ENCODE assay signal across 14 mouse cellular contexts in genomic region chr9:22001633-22002032, GRCm38 (mm10). TPM values are rescaled to one million over a fixed set of nuclear protein-coding genes. Genes with fewer than 3 reads are reported as not detected.
A peak's percentile ranks its signal among the peaks of the same experiment; 100 is the strongest.
DNase-seq lines count a peak whose midpoint lies in the region; ATAC-seq and TF ChIP-seq lines count a peak whose summit lies in the region.
"Had no signal": no experiment of that assay in that cellular context is flagged by ENCODE, and none has a peak within 500 bp of the region (broad histone marks: within the 10 kb centered on the region; RNA-seq: fewer than 3 reads in every experiment).

No protein-coding gene starts in this region.

- H3K4me2 ChIP-seq in forebrain, embryonic 14.5 days (ENCODE audit: low read length) = peak overlapping the region; percentile 53; the same call in 1 of the 2 replicates
- H3K4me2 ChIP-seq in hindbrain, embryonic 16.5 days (ENCODE audit: low read length) = peak overlapping the region; percentile 72
- peak overlapping the region; percentile 69 for H3K4me2 ChIP-seq in midbrain, embryonic 16.5 days (ENCODE audit: low read length)

- H3K4me1 ChIP-seq in forebrain, embryonic 14.5 days (ENCODE audit: control insufficient read depth, insufficient read depth, low read length) = peaks cover 10% of the 10 kb centered on the region
- H3K4me1 ChIP-seq in hindbrain, embryonic 16.5 days (ENCODE audit: control insufficient read depth, insufficient read depth, low read depth, low read length) = peaks cover 24% of the 10 kb centered on the region
- peaks cover 21% of the 10 kb centered on the region for H3K4me1 ChIP-seq in midbrain, embryonic 16.5 days (ENCODE audit: control insufficient read depth, insufficient read depth, low read length)

- no peak overlapping the region for H3K9ac ChIP-seq in forebrain, embryonic 14.5 days (ENCODE audit: low read length)
- H3K9ac ChIP-seq in hindbrain, embryonic 16.5 days (ENCODE audit: low read depth, low read length) = no peak overlapping the region
- H3K9ac ChIP-seq in midbrain, embryonic 16.5 days (ENCODE audit: low read depth, low read length) = no peak overlapping the region
- H3K9ac ChIP-seq: liver, postnatal 0 days had no signal

- TF ChIP-seq CTCF in layer of hippocampus, adult 2 months (conservative IDR thresholded peaks at IDR 0.05) = peak; percentile 57

- H3K27me3 ChIP-seq in forebrain, embryonic 14.5 days (replicated peaks; ENCODE audit: control insufficient read depth, insufficient read depth, low read length) = no peaks in the 10 kb centered on the region
- no peaks in the 10 kb centered on the region for H3K27me3 ChIP-seq in hindbrain, embryonic 16.5 days (replicated peaks; ENCODE audit: control insufficient read depth, insufficient read depth, low read length)
- no peaks in the 10 kb centered on the region for H3K27me3 ChIP-seq in midbrain, embryonic 16.5 days (ENCODE audit: control insufficient read depth, insufficient read depth, low read depth, low read length)

- H3K9me3 ChIP-seq in forebrain, embryonic 14.5 days (replicated peaks; ENCODE audit: control insufficient read depth, low read length) = no peaks in the 10 kb centered on the region
- H3K9me3 ChIP-seq in hindbrain, embryonic 16.5 days (ENCODE audit: control insufficient read depth, low read length) = no peaks in the 10 kb centered on the region
- H3K9me3 ChIP-seq in midbrain, embryonic 16.5 days (replicated peaks; ENCODE audit: control insufficient read depth, low read length, poor library complexity, severe bottlenecking) = no peaks in the 10 kb centered on the region

- no peak for DNase-seq in layer of hippocampus, adult 2 months (ENCODE audit: low spot score in 2 of 2)
- no peak for DNase-seq in layer of hippocampus, postnatal 14 days (ENCODE audit: low spot score in 2 of 2)
- no peak for DNase-seq in forebrain, embryonic 14.5 days (ENCODE audit: low spot score)
- no peak for DNase-seq in frontal cortex, postnatal 36 days (ENCODE audit: low spot score in 2 of 2)
- no peak for DNase-seq in B cell, adult 2 months
- DNase-seq: adrenal gland, postnatal 14 days; cerebellum, adult 2 months; embryo, embryonic 11 days; kidney, adult 18-20 months; liver, postnatal 0 days; spleen, adult 18-20 months had no signal

- no peak for ATAC-seq in forebrain, embryonic 14.5 days
- ATAC-seq in hindbrain, embryonic 16.5 days = no peak
- ATAC-seq in midbrain, embryonic 16.5 days = no peak

- H3K27ac ChIP-seq in layer of hippocampus, adult 2 months = peak overlapping the region; percentile 85
- H3K27ac ChIP-seq in forebrain, embryonic 14.5 days (ENCODE audit: low read depth, low read length) = no peak overlapping the region
- H3K27ac ChIP-seq in hindbrain, embryonic 16.5 days (ENCODE audit: low read depth, low read length) = no peak overlapping the region
- H3K27ac ChIP-seq in midbrain, embryonic 16.5 days (ENCODE audit: low read length) = peak overlapping the region; percentile 56; the same call in 1 of the 2 replicates

- H3K36me3 ChIP-seq in forebrain, embryonic 14.5 days (ENCODE audit: control insufficient read depth, insufficient read depth, low read length) = peaks cover 26% of the 10 kb centered on the region
- peaks cover 9% of the 10 kb centered on the region; the same call in 1 of the 2 replicates for H3K36me3 ChIP-seq in hindbrain, embryonic 16.5 days (ENCODE audit: control insufficient read depth, insufficient read depth, low read length)
- H3K36me3 ChIP-seq in midbrain, embryonic 16.5 days (ENCODE audit: control insufficient read depth, insufficient read depth, low read length) = no peaks in the 10 kb centered on the region

- H3K4me3 ChIP-seq in layer of hippocampus, adult 2 months = peak overlapping the region; percentile 61; the same call in 1 of the 2 replicates
- no peak overlapping the region for H3K4me3 ChIP-seq in forebrain, embryonic 14.5 days (ENCODE audit: low read depth, low read length)
- no peak overlapping the region for H3K4me3 ChIP-seq in hindbrain, embryonic 16.5 days (ENCODE audit: low read length)
- no peak overlapping the region; the same call in 1 of the 2 replicates for H3K4me3 ChIP-seq in midbrain, embryonic 16.5 days (ENCODE audit: low read depth, low read length)

- WGBS in forebrain, embryonic 14.5 days = 80% methylated on average over 4 of the region's 4 CpGs
- WGBS in hindbrain, embryonic 16.5 days = 92% methylated on average over 4 of the region's 4 CpGs
- WGBS in midbrain, embryonic 16.5 days = 91% methylated on average over 4 of the region's 4 CpGs

RNA-seq across cellular contexts. Expression of gene Ccdc151, which starts 0.8 kb away (rescaled TPM):
- total RNA-seq in layer of hippocampus, adult 2 months (2021) = 1 to 10 TPM; 8.5 to 9.2 TPM
- 1 to 10 TPM; 6.1 to 6.8 TPM for total RNA-seq in layer of hippocampus, postnatal 14 days (2021)
- 4.5 and 4.8 TPM in 2 replicates for polyA plus RNA-seq in forebrain, embryonic 14.5 days (2014; fragmentation: Nextera tagmentation; extraction: Ambion mirVana)
- polyA plus RNA-seq in hindbrain, embryonic 16.5 days (2015; fragmentation: Nextera tagmentation; extraction: Ambion mirVana) = 5.9 and 6.4 TPM in 2 replicates
- 5.6 and 6.2 TPM in 2 replicates for polyA plus RNA-seq in midbrain, embryonic 16.5 days (2015; fragmentation: Nextera tagmentation; extraction: Ambion mirVana)
- polyA plus RNA-seq: CD4-positive, CD25-positive, alpha-beta regulatory T cell, adult 4 months; liver, postnatal 0 days had no signal

RNA-seq across cellular contexts. Expression of gene Prkcsh, which starts 1.0 kb away (rescaled TPM):
- total RNA-seq in layer of hippocampus, adult 2 months (2021) = 100 to 1,000 TPM; 106 to 111 TPM
- 100 to 1,000 TPM; 105 to 110 TPM for total RNA-seq in layer of hippocampus, postnatal 14 days (2021)
- polyA plus RNA-seq in forebrain, embryonic 14.5 days (2014; fragmentation: Nextera tagmentation; extraction: Ambion mirVana) = 57.1 and 67.9 TPM in 2 replicates
- 93.7 and 97.3 TPM in 2 replicates for polyA plus RNA-seq in hindbrain, embryonic 16.5 days (2015; fragmentation: Nextera tagmentation; extraction: Ambion mirVana)
- polyA plus RNA-seq in midbrain, embryonic 16.5 days (2015; fragmentation: Nextera tagmentation; extraction: Ambion mirVana) = 83.0 and 90.3 TPM in 2 replicates

RNA-seq across cellular contexts. Expression of gene Rgl3, which starts 12.4 kb away (rescaled TPM):
- 1 to 10 TPM; 2.9 to 3.8 TPM for total RNA-seq in layer of hippocampus, adult 2 months (2021)
- total RNA-seq in layer of hippocampus, postnatal 14 days (2021) = 1 to 10 TPM; 1.2 to 1.3 TPM
- polyA plus RNA-seq in forebrain, embryonic 14.5 days (2014; fragmentation: Nextera tagmentation; extraction: Ambion mirVana) = 1.3 TPM in 2 replicates
- 2.0 and 2.1 TPM in 2 replicates for polyA plus RNA-seq in hindbrain, embryonic 16.5 days (2015; fragmentation: Nextera tagmentation; extraction: Ambion mirVana)
- 0.88 and 1.5 TPM in 2 replicates for polyA plus RNA-seq in midbrain, embryonic 16.5 days (2015; fragmentation: Nextera tagmentation; extraction: Ambion mirVana)
- polyA plus RNA-seq: CD4-positive, CD25-positive, alpha-beta regulatory T cell, adult 4 months had no signal

RNA-seq across cellular contexts. Expression of gene Epor, which starts 38.3 kb away (rescaled TPM):
- 1 to 10 TPM; 7.8 to 9.1 TPM for total RNA-seq in layer of hippocampus, adult 2 months (2021)
- 1 to 10 TPM; 2.6 to 3.3 TPM for total RNA-seq in layer of hippocampus, postnatal 14 days (2021)
- polyA plus RNA-seq in forebrain, embryonic 14.5 days (2014; fragmentation: Nextera tagmentation; extraction: Ambion mirVana) = 1.3 and 2.2 TPM in 2 replicates
- polyA plus RNA-seq in hindbrain, embryonic 16.5 days (2015; fragmentation: Nextera tagmentation; extraction: Ambion mirVana) = 1.2 and 1.4 TPM in 2 replicates
- polyA plus RNA-seq in midbrain, embryonic 16.5 days (2015; fragmentation: Nextera tagmentation; extraction: Ambion mirVana) = 1.2 and 1.4 TPM in 2 replicates
- polyA plus RNA-seq: CD4-positive, CD25-positive, alpha-beta regulatory T cell, adult 4 months had no signal

RNA-seq across cellular contexts. Expression of gene Swsap1, which starts 46.1 kb away (rescaled TPM):
- total RNA-seq in layer of hippocampus, adult 2 months (2021) = 10 to 100 TPM; 14.8 to 15.9 TPM
- 10 to 100 TPM; 14.4 to 15.2 TPM for total RNA-seq in layer of hippocampus, postnatal 14 days (2021)
- 19.8 and 23.6 TPM in 2 replicates for polyA plus RNA-seq in forebrain, embryonic 14.5 days (2014; fragmentation: Nextera tagmentation; extraction: Ambion mirVana)
- 8.1 and 8.7 TPM in 2 replicates for polyA plus RNA-seq in hindbrain, embryonic 16.5 days (2015; fragmentation: Nextera tagmentation; extraction: Ambion mirVana)
- polyA plus RNA-seq in midbrain, embryonic 16.5 days (2015; fragmentation: Nextera tagmentation; extraction: Ambion mirVana) = 9.5 and 10.5 TPM in 2 replicates

Comparison
In these comparisons a context has a peak if more than half of its experiments do, and no peak if none do; other contexts are left out.
1. H3K27ac ChIP-seq: peak in layer of hippocampus, adult 2 months (single experiment) and midbrain, embryonic 16.5 days (single experiment); none in forebrain, embryonic 14.5 days (single experiment) and hindbrain, embryonic 16.5 days (single experiment).
2. Peak in every context shown above with its lines, with median percentiles within 50 percentile points of each other: H3K4me2 ChIP-seq.